Mouse (Mus musculus) C2C12 (cell line): ENCODE data around the gene Dpp7. TPM values are rescaled to one million over a fixed set of nuclear protein-coding genes. Genes with fewer than 3 reads are reported as not detected.

Experiments used
- H3K27me3 ChIP-seq: one replicate; pipeline ENCODE4 v1.6.1; 2011; ENCODE audit not compliant: control insufficient read depth, insufficient read depth, insufficient read length
- H3K36me3 ChIP-seq: one replicate; pipeline ENCODE4 v1.6.1; 2011; ENCODE audit not compliant: control insufficient read depth, insufficient read depth
- H3K4me3 ChIP-seq: one replicate; pipeline ENCODE4 v1.5.1; 2011; ENCODE audit warnings: mild to moderate bottlenecking, control low read depth; ENCODE audit not compliant: poor library complexity, insufficient read depth, severe bottlenecking
- H3K79me2 ChIP-seq: one replicate; pipeline ENCODE4 v1.6.1; 2011; ENCODE audit not compliant: control insufficient read depth, insufficient read depth
- H3K79me3 ChIP-seq: one replicate; pipeline ENCODE4 v1.6.1; 2011; ENCODE audit warnings: low read depth, control low read depth
- H3ac ChIP-seq: one replicate; pipeline ENCODE3; 2011; ENCODE audit warnings: low read depth; ENCODE audit not compliant: control insufficient read depth, insufficient read length
- CEBPB ChIP-seq: IDR thresholded peaks from one replicate; pipeline ENCODE4 v1.6.1; 2011; ENCODE audit warnings: low read depth, mild to moderate bottlenecking, control low read depth, moderate library complexity
- CTCF ChIP-seq: IDR thresholded peaks from one replicate; pipeline ENCODE4 v1.5.1; 2011; ENCODE audit not compliant: control insufficient read depth, insufficient read depth, insufficient read length
- FOSL1 ChIP-seq: IDR thresholded peaks from one replicate; pipeline ENCODE4 v1.8.0; 2011; ENCODE audit warnings: mild to moderate bottlenecking, low read length; ENCODE audit not compliant: poor library complexity, insufficient read depth, severe bottlenecking
- MAX ChIP-seq: IDR thresholded peaks from one replicate; pipeline ENCODE4 v1.6.1; 2011; ENCODE audit warnings: mild to moderate bottlenecking, control low read depth
- MYOD1 ChIP-seq: IDR thresholded peaks from one replicate; pipeline ENCODE4 v1.6.1; 2011; ENCODE audit warnings: low read depth; ENCODE audit not compliant: control insufficient read depth, insufficient read length
- MYOG ChIP-seq: IDR thresholded peaks from one replicate; pipeline ENCODE4 v1.6.1; 2011; ENCODE audit not compliant: control insufficient read depth, insufficient read length; ENCODE audit errors: extremely low read depth
- USF1 ChIP-seq: IDR thresholded peaks from one replicate; pipeline ENCODE4 v1.6.1; 2011; ENCODE audit warnings: low read depth, mild to moderate bottlenecking, control low read depth, moderate library complexity
- polyA plus RNA-seq: library from polyadenylated mRNA; unstranded; fragments of >200 nt; fragmentation: generic; extraction: Trizol; gene quantifications from one replicate; pipeline ENCODE4 v1.2.1, GENCODE M21; 2012; ENCODE audit warnings: missing spikeins

Dpp7 gene
- polyA plus RNA-seq, 1 experiment, result 22.4 TPM

DNA sequence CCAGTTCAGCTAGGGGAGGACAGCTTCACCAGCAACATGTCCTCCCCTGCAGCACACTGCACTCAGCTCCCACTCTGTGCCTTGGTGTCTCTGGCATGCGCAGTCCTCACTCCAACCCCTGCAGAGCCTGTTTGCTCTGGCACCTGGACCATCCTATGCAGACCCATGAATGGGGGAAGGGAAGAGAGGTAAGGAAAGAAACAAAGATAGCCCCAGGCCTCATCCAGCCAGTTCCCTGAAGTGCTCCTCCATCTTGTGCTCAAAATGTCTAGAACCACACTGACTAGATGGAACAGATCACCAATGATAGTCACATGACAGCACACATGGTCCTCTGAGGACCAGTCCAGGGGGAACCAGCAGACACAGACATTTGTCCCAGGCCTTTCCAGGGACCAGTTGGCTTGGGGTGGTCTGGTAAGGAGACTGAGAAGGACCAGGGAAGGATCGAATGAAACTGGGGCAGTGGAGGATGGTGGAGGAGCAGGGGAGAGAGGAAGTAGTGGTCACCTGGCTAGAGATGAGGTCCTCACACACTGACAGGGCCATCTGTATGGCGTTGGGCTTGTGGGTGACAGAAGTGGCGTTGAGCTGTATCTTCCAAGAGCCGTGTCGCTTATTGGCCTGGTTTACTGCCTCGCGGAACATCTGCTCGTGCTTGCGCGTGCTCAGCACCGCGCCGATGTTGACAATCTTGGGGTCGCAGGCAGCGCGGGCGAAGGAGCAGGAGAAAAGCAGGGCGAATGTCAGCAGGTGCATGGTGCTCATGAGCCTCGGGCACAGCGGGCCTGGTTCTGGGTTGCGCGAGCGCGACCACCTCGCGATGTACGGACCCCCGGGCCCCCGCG lies 37.8 kb downstream of the Dpp7 start:
- Histone ChIP-seq H3K36me3 (no peaks in the 10 kb centered on the region), H3K27me3 (peaks cover 52% of the 10 kb centered on the region)

GRCm38 (mm10) chr2:25311491-25311891 lies 44.7 kb downstream of the Dpp7 start:
- Histone ChIP-seq H3ac (no peak overlapping the region), H3K27me3 (peaks cover 60% of the 10 kb centered on the region), H3K79me2 (no peaks in the 10 kb centered on the region), H3K4me3 (no peak overlapping the region), H3K79me3 (no peaks in the 10 kb centered on the region), H3K36me3 (no peaks in the 10 kb centered on the region)
- no peak for TF ChIP-seq CEBPB
- TF ChIP-seq CTCF, result no peak

More for the DNA sequence above, 37.8 kb downstream of the Dpp7 start:
- Histone ChIP-seq H3K4me3 (no peak overlapping the region), H3K79me2 (no peaks in the 10 kb centered on the region), H3K79me3 (no peaks in the 10 kb centered on the region), H3ac (no peak overlapping the region)
- TF ChIP-seq USF1 (no peak), MYOD1 (no peak), CTCF (no peak), CEBPB (no peak), MYOG (no peak), MAX (no peak), FOSL1 (no peak)

DNA sequence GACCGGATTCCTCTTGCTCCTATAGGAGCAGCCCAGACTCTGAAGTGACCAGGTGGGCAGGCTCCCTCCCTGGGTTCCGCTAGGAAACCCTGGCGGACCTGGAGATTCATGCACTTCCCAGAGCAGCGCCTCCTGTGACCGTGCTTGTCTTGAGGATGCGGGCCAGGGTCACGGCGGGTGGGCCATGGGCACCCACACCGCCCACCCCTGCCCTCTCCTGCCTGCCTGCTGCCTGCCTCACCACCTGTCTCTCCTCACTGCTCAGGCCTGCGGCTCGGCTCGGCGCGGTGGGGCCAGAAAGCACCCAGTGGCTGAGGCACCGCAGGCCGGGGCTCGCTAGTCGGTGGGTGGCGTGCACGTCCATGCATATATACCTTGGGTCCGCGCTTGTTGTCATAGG lies 45.2 kb downstream of the Dpp7 start:
- no peak for TF ChIP-seq CTCF
- TF ChIP-seq CEBPB, result no peak
- no peak for TF ChIP-seq MYOG
- TF ChIP-seq MYOD1, result no peak
- no peak for TF ChIP-seq MAX
- TF ChIP-seq FOSL1, result no peak
- no peak for TF ChIP-seq USF1
- no peak overlapping the region for H3K4me3 ChIP-seq
- no peaks in the 10 kb centered on the region for H3K79me3 ChIP-seq
- no peak overlapping the region for H3ac ChIP-seq
- peaks cover 60% of the 10 kb centered on the region for H3K27me3 ChIP-seq
- no peaks in the 10 kb centered on the region for H3K79me2 ChIP-seq
- H3K36me3 ChIP-seq, result no peaks in the 10 kb centered on the region

DNA sequence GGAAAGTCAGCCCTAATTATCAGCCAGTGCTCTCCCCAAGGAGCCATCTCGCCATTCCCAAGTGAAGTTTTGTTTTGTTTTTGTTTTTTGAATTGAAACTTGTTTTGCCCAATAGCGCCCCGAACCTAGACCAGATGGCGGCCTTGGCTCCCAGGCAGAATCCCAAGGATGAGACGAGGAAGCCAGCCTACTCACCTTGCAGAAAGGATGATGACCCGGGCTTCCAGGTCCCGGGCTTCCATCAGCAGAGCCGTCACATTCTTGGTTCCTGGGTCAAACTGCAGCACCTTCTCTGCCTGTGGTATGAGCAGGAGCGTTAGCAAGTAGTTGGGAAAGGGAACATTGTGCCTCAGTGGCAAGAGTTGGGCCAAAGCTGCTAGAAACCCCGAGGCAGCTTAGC lies 46.0 kb downstream of the Dpp7 start:
- no peak overlapping the region for H3K4me3 ChIP-seq
- no peaks in the 10 kb centered on the region for H3K36me3 ChIP-seq
- H3K79me2 ChIP-seq, result no peaks in the 10 kb centered on the region
- TF ChIP-seq MYOD1 (no peak), MAX (no peak), CEBPB (no peak)
- no peaks in the 10 kb centered on the region for H3K79me3 ChIP-seq
- no peak overlapping the region for H3ac ChIP-seq
- H3K27me3 ChIP-seq, result peaks cover 68% of the 10 kb centered on the region

DNA sequence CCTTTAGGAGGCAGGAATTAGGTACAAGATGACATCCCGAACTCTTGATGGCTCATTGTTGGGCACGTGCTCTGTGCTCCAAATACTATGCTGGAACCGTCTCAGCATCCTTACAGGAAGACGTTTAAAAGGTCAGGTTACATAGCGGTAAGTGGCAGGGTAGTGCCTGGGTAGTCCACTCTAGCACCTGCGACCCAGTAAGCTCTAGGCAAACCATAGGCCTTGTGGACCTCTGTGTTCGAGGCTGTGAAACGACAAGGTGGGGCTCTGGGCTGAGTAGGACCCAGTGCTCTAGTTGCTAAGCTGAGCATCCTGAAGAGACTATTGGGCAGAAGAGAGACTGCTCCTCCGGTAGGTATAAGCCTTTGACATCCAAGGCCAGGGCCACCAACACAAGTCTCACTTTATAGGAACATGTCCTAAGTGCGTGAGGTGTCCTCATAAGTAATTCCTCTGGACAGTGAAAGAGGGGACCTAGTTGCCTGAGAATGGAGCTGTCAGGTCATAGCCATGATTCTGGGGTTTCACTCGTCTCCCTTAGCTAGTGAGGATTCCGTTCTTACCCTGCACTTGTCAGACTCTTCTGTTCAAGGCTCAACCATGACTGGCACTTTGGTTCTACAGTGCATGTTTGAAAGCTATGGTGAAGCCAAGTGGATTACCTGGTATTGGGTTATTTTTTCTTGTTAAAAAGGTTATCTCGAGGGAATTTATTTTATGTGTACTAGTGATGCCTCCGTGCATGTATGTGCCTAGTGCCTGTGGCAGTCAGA lies 50.4 kb downstream of the Dpp7 start:
- TF ChIP-seq MAX, result no peak
- no peak for TF ChIP-seq CTCF
- no peak for TF ChIP-seq FOSL1
- no peak for TF ChIP-seq MYOD1
- TF ChIP-seq CEBPB, result no peak
- TF ChIP-seq MYOG, result no peak
- TF ChIP-seq USF1, result no peak
- Histone ChIP-seq H3K4me3 (no peak overlapping the region), H3K27me3 (peaks cover 51% of the 10 kb centered on the region)

More for the DNA sequence above, 50.4 kb downstream of the Dpp7 start:
- Histone ChIP-seq H3K36me3 (no peaks in the 10 kb centered on the region), H3K79me2 (no peaks in the 10 kb centered on the region), H3ac (no peak overlapping the region), H3K79me3 (no peaks in the 10 kb centered on the region)
